Mouse (Mus musculus) cerebellum, adult 11-12 months (tissue): ENCODE data around the gene Syt17.

Experiments
- DNase-seq: peaks from one replicate; pipeline ENCODE4 v3.0.0; 2022

The Syt17 gene

GRCm38 (mm10) chr7:118448134-118448967 is at the start of gene Syt17:
Gene Syt17 (minus strand): TSS chr7:118448222.
- DNase-seq = peak; percentile 32

GRCm38 (mm10) chr7:118494892-118495579 is 47.0 kb upstream of the Syt17 start:
- DNase-seq = no peak

GRCm38 (mm10) chr7:118493892-118494291 is 45.9 kb upstream of the Syt17 start:
- no peak for DNase-seq

- DNase-seq = no peak
Observed at GRCm38 (mm10) chr7:118491431-118492147, 43.6 kb upstream of the Syt17 start, which contains the start of gene Itpripl2. Gene Itpripl2 (minus strand): TSS chr7:118491975.

GRCm38 (mm10) chr7:118490666-118491430 is 42.8 kb upstream of the Syt17 start:
- no peak for DNase-seq

GRCm38 (mm10) chr7:118489706-118490665 is 42.0 kb upstream of the Syt17 start:
- no peak for DNase-seq

GRCm38 (mm10) chr7:118488060-118488664 is 40.1 kb upstream of the Syt17 start:
- no peak for DNase-seq

GRCm38 (mm10) chr7:118486917-118487316 is 38.9 kb upstream of the Syt17 start:
- no peak for DNase-seq

- DNase-seq = no peak
Observed at GRCm38 (mm10) chr7:118483996-118484395, 36.0 kb upstream of the Syt17 start.

GRCm38 (mm10) chr7:118482001-118482400 is 34.0 kb upstream of the Syt17 start:
- DNase-seq = no peak

- DNase-seq = no peak
Observed at GRCm38 (mm10) chr7:118481047-118481810, 33.2 kb upstream of the Syt17 start.

- DNase-seq = no peak
Observed at GRCm38 (mm10) chr7:118480160-118480709, 32.2 kb upstream of the Syt17 start.

GRCm38 (mm10) chr7:118478835-118479312 is 30.9 kb upstream of the Syt17 start:
- no peak for DNase-seq

- no peak for DNase-seq
Observed at GRCm38 (mm10) chr7:118476428-118476827, 28.4 kb upstream of the Syt17 start.

- no peak for DNase-seq
Observed at GRCm38 (mm10) chr7:118475008-118475705, 27.1 kb upstream of the Syt17 start.

GRCm38 (mm10) chr7:118472886-118473285 is 24.9 kb upstream of the Syt17 start:
- no peak for DNase-seq

- no peak for DNase-seq
Observed at GRCm38 (mm10) chr7:118468060-118468459, 20.0 kb upstream of the Syt17 start.

GRCm38 (mm10) chr7:118464432-118464831 is 16.4 kb upstream of the Syt17 start:
- DNase-seq = no peak
